Mouse (Mus musculus): Measurements from ENCODE around the gene Parp16.

Parp16 gene

GRCm38 (mm10) chr9:65195053-65195452 is at the start of gene Parp16:
Gene Parp16 (plus strand): TSS chr9:65195353.
- in situ Hi-C loops (cut with MboI; ENCODE audit: low sequenced_read_pairs) = no loop called here

GRCm38 (mm10) chr9:65146001-65146400 is 49.2 kb upstream of the Parp16 start:
- in situ Hi-C loops (cut with MboI; ENCODE audit: low sequenced_read_pairs) = no loop called here

- in situ Hi-C loops (cut with MboI; ENCODE audit: low sequenced_read_pairs) = no loop called here
Observed at GRCm38 (mm10) chr9:65148507-65148906, 46.6 kb upstream of the Parp16 start.

GRCm38 (mm10) chr9:65152711-65153330 is 42.3 kb upstream of the Parp16 start:
- in situ Hi-C loops (cut with MboI; ENCODE audit: low sequenced_read_pairs) = no loop called here

- in situ Hi-C loops (cut with MboI; ENCODE audit: low sequenced_read_pairs) = no loop called here
Observed at GRCm38 (mm10) chr9:65153331-65153711, 41.8 kb upstream of the Parp16 start.

- in situ Hi-C loops (cut with MboI; ENCODE audit: low sequenced_read_pairs) = no loop called here
Observed at GRCm38 (mm10) chr9:65154692-65155455, 40.3 kb upstream of the Parp16 start.

GRCm38 (mm10) chr9:65156604-65157003 is 38.5 kb upstream of the Parp16 start:
- in situ Hi-C loops (cut with MboI; ENCODE audit: low sequenced_read_pairs) = no loop called here

GRCm38 (mm10) chr9:65157631-65158030 is 37.5 kb upstream of the Parp16 start:
- in situ Hi-C loops (cut with MboI; ENCODE audit: low sequenced_read_pairs) = no loop called here

GRCm38 (mm10) chr9:65161188-65161587 is 34.0 kb upstream of the Parp16 start:
- in situ Hi-C loops (cut with MboI; ENCODE audit: low sequenced_read_pairs) = no loop called here

- in situ Hi-C loops (cut with MboI; ENCODE audit: low sequenced_read_pairs) = no loop called here
Observed at GRCm38 (mm10) chr9:65161881-65162280, 33.3 kb upstream of the Parp16 start.

GRCm38 (mm10) chr9:65162711-65163639 is 32.2 kb upstream of the Parp16 start:
- in situ Hi-C loops (cut with MboI; ENCODE audit: low sequenced_read_pairs) = no loop called here

- in situ Hi-C loops (cut with MboI; ENCODE audit: low sequenced_read_pairs) = no loop called here
Observed at GRCm38 (mm10) chr9:65164870-65165269, 30.3 kb upstream of the Parp16 start.

GRCm38 (mm10) chr9:65166386-65166785 is 28.8 kb upstream of the Parp16 start:
- in situ Hi-C loops (cut with MboI; ENCODE audit: low sequenced_read_pairs) = no loop called here

GRCm38 (mm10) chr9:65168534-65168933 is 26.6 kb upstream of the Parp16 start:
- in situ Hi-C loops (cut with MboI; ENCODE audit: low sequenced_read_pairs) = no loop called here

GRCm38 (mm10) chr9:65168952-65169351 is 26.2 kb upstream of the Parp16 start:
- in situ Hi-C loops (cut with MboI; ENCODE audit: low sequenced_read_pairs) = no loop called here

- in situ Hi-C loops (cut with MboI; ENCODE audit: low sequenced_read_pairs) = no loop called here
Observed at GRCm38 (mm10) chr9:65172654-65173053, 22.5 kb upstream of the Parp16 start.

GRCm38 (mm10) chr9:65175234-65175938 is 19.8 kb upstream of the Parp16 start:
- in situ Hi-C loops (cut with MboI; ENCODE audit: low sequenced_read_pairs) = no loop called here

GRCm38 (mm10) chr9:65175939-65176871 is 18.9 kb upstream of the Parp16 start:
- in situ Hi-C loops (cut with MboI; ENCODE audit: low sequenced_read_pairs) = no loop called here

GRCm38 (mm10) chr9:65177497-65177896 is 17.7 kb upstream of the Parp16 start:
- in situ Hi-C loops (cut with MboI; ENCODE audit: low sequenced_read_pairs) = no loop called here

GRCm38 (mm10) chr9:65177912-65178311 is 17.2 kb upstream of the Parp16 start:
- in situ Hi-C loops (cut with MboI; ENCODE audit: low sequenced_read_pairs) = no loop called here

Measured in CH12F3 (cell line).